Mouse (Mus musculus) urinary bladder, postnatal 4 days (tissue): ENCODE data around the gene Shisa9.

Experiments
- DNase-seq, 2 experiments: peaks; one replicate each; pipeline ENCODE4 v3.0.0; 2021 to 2022; ENCODE audit warnings: low spot score in 2 of 2

Shisa9 gene

GRCm38 (mm10) chr16:12315627-12316026 is 331.7 kb downstream of the Shisa9 start:
- no peak for DNase-seq
